Mouse (Mus musculus) splenic B cell, adult 2 months (primary cell): ENCODE measurements around the gene Itga8.

Experiments used
- DNase-seq: peaks from one replicate; pipeline ENCODE4 v3.0.0-alpha.2; 2011; ENCODE audit warnings: low read depth, low spot score
- H3K27me3 ChIP-seq: 2 replicates; pipeline ENCODE4 v1.6.1; 2012; ENCODE audit warnings: mild to moderate bottlenecking, low read length, moderate library complexity, mixed read lengths; ENCODE audit not compliant: control insufficient read depth, poor library complexity, insufficient read depth, severe bottlenecking
- H3K36me3 ChIP-seq: 2 replicates; pipeline ENCODE4 v1.6.1; 2012; ENCODE audit warnings: mild to moderate bottlenecking, low read length, moderate library complexity, mixed read lengths; ENCODE audit not compliant: control insufficient read depth, poor library complexity, insufficient read depth, severe bottlenecking

Gene Itga8

DNA sequence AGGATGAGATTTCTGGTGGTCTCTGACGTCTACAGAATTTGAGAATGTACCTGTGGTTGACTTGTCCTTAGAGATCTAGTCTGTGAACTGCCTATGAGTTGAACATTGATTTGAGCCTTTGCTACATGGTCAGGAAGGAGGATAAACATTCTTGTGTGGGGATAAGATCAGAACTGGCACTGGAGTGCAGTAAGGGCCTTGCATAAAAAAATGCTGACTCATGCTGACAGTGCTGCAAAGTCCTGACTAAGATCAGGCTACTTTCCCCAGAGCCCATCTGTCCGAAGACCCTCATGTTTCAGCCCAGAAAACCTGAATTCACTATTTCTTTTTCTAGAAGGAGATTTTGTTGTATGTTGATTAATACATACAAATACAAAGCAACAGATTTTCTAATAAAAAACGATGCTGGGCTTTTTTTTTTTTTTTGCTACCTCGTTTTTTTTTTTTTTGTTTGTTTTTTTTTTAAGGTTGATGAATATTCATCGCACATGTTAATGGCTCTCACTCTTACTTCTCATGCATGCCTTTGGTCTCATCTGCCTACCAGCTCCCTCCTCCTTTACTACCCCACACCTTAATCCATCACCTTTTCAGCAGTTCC is 162.9 kb downstream of the Itga8 start:
- H3K27me3 ChIP-seq, result no peaks in the 10 kb centered on the region
- DNase-seq, result no peak
- H3K36me3 ChIP-seq, result no peaks in the 10 kb centered on the region

DNA sequence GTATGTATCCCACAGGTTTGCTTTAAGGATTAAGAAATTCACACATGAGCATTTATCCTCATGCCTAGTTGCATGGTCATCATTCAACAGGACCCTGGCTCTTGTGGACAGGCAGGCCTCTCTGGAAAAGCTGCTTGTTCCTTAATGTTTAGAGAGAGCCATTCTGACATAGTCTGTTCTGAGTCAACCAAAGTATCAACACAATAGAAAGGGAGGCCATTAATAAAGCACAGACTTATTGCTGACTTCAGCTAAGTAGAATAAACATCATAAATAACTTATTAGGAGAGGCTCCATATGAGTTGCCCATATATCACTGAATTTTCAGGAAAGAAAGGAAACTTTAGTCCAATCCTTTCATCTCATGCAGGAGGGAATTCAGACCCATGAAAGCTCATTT is 175.1 kb downstream of the Itga8 start:
- Histone ChIP-seq H3K36me3 (no peaks in the 10 kb centered on the region), H3K27me3 (no peaks in the 10 kb centered on the region)
- DNase-seq, result no peak

DNA sequence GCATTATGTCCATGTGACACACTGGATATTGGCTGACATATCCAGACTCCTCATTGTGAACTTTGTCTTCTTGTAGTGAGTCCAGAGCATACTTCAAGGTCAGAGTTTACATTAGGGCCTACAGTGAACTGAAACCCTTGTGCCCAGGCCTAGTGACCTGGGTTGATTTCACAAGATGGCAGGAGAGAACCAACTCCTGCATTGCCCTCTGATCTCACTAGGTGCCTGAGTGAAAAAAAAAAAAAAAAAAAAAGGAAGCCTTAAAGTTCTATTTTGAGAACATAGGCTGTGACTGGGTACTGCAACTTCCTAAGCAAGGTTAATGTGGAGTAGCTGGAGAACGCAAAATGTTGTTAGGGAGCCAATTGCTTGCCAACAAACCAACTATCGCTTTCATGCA is 186.2 kb downstream of the Itga8 start:
- no peaks in the 10 kb centered on the region for H3K27me3 ChIP-seq
- no peaks in the 10 kb centered on the region for H3K36me3 ChIP-seq
- no peak for DNase-seq

DNA sequence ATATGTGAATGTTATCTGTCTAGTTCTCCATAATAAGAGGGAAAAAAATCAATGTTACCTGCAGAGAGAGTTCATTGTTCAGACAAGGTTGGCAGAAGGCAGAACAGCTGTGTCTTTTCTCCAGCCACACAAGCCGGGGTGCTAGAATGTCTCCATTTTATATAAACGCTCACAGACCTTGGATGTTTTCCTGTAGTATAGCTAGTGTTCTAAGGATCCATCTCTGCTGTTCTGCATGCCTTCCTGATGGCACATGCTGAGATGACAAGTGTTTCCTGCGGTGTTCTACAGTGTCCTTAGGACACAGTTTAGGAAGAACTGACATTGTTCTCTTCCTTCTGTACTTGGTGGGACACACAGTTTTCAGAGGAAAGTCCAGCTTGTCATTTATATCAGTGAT is 192.4 kb downstream of the Itga8 start:
- H3K27me3 ChIP-seq, result no peaks in the 10 kb centered on the region
- H3K36me3 ChIP-seq, result no peaks in the 10 kb centered on the region
- no peak for DNase-seq

DNA sequence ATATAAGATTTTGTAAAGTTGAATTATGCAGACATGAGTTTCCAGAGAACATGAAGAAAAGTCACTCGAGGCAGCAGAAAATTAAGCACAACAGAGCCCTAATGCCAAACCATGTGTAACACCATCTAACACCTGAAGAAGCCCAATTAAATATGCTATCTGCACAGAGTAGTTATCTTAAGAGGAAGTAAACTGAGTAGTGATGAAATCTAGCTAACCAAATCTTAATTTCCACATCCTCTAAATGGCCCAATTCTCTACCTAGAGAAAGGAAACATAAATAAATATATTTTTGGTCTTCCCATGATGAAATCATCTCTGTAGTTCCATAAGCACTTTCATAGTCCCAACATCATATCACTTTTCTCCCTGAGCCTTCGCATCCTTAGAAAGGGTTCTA is 193.4 kb downstream of the Itga8 start:
- DNase-seq, result no peak
- H3K36me3 ChIP-seq, result no peaks in the 10 kb centered on the region
- H3K27me3 ChIP-seq, result no peaks in the 10 kb centered on the region

DNA sequence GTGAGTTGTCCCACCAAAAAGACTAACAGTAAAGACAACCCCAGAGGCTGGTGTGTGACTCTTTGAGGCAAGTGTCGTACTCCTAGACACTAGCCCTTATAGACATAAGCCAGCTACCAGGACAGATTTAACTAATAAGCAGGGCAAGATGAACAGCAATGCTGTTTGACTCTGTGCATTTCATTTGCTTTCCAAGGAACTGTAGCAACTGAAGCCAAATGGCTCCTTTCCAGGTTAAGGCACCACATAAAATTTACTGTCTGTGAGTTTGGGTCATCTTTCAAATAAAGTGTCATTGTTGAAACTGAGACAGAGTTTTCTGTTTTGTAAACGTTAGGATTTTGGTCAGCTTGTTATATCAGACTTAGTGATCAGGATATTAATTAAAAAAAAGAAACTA is 194.5 kb downstream of the Itga8 start:
- Histone ChIP-seq H3K27me3 (no peaks in the 10 kb centered on the region), H3K36me3 (no peaks in the 10 kb centered on the region)
- no peak for DNase-seq

DNA sequence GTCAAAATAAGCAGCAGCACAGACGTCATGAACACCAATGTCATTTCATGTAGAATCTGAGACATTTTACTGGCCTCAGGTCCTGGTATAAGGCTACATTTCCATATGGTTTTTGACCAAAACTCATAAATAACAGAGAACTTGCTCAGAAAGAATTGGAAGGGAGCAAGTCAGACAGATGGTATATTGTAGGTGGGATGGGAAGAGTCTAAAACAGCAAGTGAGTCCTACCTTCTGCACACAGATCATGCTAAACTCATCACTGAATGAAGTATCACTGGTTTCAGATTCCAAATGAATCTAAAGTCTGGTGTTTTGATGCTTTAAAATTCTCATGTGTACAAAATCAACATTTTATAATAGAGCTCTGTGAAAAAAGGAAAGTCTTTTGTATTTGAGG is 198.5 kb downstream of the Itga8 start:
- no peaks in the 10 kb centered on the region for H3K27me3 ChIP-seq
- H3K36me3 ChIP-seq, result no peaks in the 10 kb centered on the region
- no peak for DNase-seq

DNA sequence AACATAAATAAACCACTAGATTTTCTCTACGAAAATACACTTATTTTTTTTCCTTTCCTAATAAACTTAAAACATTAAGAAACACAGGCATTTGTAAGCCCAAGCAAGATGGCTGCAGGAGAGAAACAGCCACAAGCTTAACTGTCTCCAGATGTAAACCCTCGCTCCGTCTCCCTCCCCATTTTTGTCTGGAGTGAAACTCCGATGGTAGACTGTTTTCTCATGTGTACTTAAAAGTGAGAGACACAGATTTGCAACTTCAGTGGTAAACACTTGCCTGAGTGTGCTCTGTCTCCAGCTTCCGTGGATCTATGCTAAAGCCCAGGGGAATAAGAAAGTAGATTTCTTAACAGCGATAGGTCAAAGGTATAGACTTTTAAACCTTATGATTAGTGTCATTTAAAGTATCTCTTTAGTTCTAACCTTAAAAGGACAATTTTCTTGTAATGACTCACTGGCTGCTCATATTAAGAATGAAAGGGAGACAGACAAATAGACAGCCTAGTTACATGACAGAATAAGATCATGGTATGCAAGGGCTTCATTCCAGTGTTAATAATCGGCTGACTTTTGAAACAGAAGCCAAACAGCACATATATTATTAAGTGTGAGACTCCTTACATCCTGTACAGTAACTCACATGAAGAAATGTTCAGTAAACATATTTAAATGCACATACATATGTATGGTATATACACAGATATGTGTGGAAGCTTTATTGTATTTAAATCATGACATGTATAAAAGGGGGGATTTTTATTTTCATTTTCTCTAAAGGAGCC is 209.3 kb downstream of the Itga8 start:
- Histone ChIP-seq H3K27me3 (no peaks in the 10 kb centered on the region), H3K36me3 (no peaks in the 10 kb centered on the region)
- no peak for DNase-seq

DNA sequence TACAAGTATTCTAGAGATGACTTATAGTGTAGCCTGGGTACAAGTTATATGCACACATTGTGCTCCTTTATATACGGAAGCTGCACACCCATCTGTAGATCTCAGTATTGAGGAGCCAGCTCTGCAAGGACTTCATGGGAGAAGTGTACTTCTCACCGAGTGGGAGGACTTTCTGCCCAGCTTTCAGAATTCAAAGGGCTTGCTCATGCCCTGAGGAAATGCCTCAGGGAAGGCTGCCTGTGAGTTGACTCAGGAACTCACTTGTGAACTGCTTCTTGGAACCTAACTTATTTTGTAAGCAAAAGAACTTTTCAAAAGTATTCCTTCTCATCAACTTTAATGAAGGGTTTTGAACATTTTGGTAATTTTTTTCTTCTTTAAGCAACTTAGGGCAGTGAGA is 210.7 kb downstream of the Itga8 start:
- DNase-seq, result no peak
- H3K36me3 ChIP-seq, result no peaks in the 10 kb centered on the region
- no peaks in the 10 kb centered on the region for H3K27me3 ChIP-seq

DNA sequence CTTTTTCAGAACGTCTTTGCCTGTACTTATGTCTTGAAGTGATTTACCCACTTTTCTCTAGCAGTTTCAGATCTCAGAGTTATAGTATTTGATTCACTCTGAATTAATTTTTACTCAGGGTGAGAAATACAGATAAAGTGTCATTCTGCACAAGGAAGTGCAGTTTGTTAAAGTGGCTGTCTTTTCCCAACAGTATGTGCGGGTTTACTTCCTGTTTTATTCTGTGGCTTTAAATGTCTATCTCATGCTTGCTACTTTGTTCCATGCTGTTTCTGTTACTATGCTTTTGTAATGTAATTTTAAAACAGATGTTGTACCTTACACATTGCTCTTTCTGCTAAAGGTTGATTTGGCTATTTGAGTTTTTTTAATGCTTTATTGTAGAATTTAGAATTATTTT is 216.2 kb downstream of the Itga8 start:
- H3K27me3 ChIP-seq, result no peaks in the 10 kb centered on the region
- DNase-seq, result no peak
- no peaks in the 10 kb centered on the region for H3K36me3 ChIP-seq

DNA sequence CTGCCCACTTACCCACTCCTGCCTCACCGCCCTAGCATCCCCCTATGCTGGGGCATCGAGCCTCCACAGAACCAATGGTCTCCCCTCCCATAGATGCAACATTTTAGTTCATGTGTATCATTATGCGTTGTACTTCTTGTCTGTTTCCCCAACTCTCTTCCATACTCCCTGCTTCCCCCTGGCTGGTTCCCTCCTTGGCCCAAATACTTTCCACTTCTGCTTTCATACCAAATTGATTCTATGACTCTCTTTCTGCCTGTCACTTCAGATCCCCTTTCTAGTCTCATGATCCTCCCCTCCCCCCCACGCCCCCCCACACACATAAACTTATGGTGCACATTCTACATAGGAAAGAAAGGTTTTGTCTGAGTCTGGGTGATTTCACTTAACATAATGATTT is 217.4 kb downstream of the Itga8 start:
- H3K36me3 ChIP-seq, result no peaks in the 10 kb centered on the region
- H3K27me3 ChIP-seq, result no peaks in the 10 kb centered on the region
- no peak for DNase-seq

DNA sequence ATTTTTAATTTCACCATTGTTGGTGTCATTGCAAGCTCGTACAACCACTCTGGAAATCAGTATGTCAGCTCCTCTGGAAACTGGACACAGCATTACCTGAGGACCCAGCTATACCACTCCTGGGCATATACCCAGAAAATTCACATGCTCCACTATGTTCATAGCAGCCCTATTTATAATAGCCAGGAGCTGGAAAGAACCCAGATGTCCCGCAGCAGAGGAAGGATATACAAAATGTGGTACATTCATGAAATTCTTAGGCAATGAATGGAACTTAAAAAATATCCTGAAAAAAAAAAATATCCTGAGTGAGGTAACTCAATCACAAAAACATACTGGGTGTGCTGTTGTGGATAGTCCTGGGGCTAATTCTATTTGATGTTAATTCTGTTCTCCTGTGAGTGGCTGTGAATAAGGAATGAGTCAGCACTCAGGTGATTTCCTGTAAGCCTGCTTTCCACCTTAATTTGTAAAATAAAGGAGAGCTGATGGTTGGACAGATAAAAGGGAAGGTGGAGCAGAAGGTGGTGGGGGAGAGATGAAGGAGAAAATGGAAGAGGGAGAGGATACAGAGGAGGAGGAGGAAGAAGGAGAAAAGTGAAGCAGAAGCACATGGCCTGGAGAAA is 224.3 kb downstream of the Itga8 start:
- no peaks in the 10 kb centered on the region for H3K27me3 ChIP-seq
- no peak for DNase-seq
- H3K36me3 ChIP-seq, result no peaks in the 10 kb centered on the region

DNA sequence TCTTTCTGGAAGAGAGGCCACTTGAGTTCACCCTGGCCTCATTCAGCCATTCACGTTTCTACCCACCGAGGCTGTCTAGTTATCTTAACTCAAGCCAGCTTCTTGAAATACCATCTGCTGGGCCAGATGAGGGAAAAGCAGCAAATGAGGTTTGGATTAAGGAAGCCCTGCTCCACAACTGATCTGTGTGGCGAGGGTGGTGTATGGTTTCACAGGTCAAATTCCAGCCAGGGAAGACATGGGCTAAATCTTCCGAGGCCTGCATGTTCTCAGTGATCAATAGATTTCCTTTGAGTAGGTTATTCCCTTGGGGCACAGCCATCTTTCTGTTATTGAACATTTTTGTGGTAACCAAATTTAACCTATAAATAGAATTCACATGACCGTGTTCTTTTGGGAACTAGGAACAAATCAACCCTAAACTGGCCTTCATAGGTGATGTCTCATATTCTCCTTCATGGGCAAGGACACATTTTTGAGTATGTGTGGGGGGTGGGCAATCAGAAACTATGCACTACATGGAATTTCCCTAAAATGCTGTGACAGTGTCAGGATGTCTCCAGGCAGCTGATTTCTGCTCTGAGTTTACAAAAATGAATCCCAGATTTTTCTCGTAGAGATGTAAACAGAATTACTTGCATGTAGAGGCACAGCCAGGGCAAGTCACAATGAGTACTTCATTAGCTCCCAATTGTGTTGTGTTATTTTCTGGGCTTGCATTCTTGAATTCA is 235.9 kb downstream of the Itga8 start:
- no peaks in the 10 kb centered on the region for H3K36me3 ChIP-seq
- no peak for DNase-seq
- no peaks in the 10 kb centered on the region for H3K27me3 ChIP-seq

DNA sequence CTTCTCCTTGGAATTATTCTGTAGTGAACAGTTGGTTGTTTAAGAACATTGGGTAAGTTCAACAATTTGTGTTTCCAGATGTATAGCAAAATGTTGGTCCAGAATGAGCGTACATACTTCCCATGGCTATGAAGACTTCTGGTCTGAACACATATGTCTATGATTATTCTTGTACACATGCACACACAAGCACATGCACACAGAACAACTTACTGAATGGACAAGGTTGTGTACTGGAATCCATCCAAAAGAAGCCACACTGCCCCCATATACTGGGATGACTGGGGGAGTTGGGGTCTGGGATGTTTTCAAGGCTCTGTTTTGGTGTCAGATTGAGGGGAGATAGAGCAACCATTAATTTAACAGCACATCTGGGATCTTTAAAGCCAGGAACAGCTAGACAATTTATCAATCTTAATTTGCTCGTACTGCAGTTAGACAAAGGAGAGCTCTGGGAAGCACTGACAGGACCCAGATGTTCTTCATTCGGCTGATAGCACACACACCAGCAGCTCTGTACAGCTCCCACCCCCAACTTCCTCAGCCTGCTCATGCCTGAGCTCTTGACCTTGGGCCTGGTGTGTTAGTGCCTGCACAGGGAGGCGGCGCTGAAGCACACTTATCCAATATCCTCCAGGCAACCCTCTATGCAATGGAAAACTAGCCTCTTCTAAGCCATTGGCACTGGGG is 241.5 kb downstream of the Itga8 start:
- H3K27me3 ChIP-seq, result no peaks in the 10 kb centered on the region
- DNase-seq, result no peak
- H3K36me3 ChIP-seq, result no peaks in the 10 kb centered on the region
